Mouse (Mus musculus) layer of hippocampus, postnatal 36 days (tissue): ENCODE measurements around the gene 1700023F06Rik. TPM values are rescaled to one million over a fixed set of nuclear protein-coding genes. Genes with fewer than 3 reads are reported as not detected.
"Not testable (repeated sequence)": the region's sequence is repeated elsewhere in the genome, so short reads cannot be mapped to it uniquely, and the experiment has no call there.

Experiments used
- DNase-seq, 2 experiments: peaks; one replicate each; pipeline ENCODE4 v3.0.0; 2022
- total RNA-seq, 2 experiments: library from RNA; stranded (reverse); gene quantifications; 2 replicates each; pipeline ENCODE4 v1.2.3; 2021

1700023F06Rik gene
- total RNA-seq, 2 experiments from 2014 or later = 1.5 to 2.3 TPM

DNA sequence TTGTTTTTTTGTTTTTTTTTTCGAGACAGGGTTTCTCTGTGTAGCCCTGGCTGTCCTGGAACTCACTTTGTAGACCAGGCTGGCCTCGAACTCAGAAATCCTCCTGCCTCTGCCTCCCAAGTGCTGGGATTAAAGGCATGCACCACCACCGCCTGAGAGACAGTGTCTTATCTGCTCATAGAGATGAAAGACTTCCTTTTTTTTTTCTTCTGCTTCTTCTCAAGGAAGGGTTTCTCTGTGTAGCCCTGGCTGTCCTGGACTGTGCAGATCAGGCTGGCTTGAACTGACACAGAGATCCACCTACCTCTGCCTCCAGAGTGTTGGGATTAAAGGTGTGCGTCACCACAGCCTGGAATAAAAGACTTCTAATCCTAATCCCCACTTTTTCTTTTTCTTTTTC lies 14.4 kb upstream of the 1700023F06Rik start:
- not testable (repeated sequence) for DNase-seq

DNA sequence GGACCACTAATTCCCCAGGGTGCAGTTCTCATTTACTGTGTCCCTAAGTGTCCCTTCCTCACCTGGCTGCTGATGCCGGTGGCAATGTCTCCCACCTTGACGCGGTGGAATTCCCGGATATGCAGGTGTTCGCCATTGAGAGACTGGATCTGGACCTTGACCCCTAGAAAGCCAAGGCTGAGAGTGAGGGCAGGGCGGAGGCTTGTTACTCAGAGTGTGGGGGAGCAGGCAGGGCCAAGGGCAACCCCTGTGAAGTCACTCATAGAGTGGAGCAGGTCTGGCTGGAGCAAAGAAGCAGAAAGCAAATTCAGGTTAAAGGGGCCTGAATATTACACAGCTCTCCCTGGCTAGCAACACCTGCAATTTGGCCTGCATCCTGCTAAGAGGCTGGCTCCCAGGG lies 13.1 kb upstream of the 1700023F06Rik start:
- DNase-seq = no peak

DNA sequence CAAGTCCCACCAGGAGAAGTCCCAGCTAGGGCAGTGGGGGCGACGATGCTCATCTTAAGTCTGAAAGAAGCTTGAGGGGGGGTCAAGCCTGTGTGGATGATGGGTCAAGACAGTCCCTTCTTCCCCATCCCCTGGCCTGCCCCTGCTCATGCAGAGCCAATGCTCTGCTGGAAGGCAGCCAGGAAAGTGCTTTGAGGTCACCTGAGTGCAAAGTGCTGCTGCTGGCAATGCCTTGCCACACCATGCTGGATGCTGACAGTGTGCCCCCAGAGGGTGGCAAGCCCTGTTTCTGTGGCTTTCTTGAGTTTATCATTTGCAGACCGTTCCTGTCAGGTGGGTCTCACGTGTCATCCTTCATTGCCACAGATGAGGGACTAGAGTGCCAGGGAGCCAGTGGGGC lies 11.6 kb upstream of the 1700023F06Rik start:
- DNase-seq = no peak

DNA sequence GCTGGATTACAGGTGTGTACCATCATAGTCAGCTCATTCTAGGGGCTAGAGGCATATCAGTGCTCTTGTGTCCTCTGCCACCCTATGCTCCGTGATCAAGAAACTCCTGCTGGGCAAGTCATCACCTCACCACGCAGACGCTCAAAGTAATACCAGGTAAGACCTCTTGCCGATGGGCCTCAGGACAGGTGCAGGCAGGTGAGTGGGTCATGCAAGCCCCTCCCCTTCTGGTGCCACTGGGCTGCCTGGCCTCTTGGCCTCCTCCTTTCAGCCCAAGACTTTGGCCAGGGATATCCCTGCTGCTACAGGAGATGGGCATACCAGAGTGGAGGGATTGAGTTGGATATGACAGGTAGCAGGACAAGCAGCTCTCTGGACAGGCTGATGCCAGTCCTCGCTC lies 10.9 kb upstream of the 1700023F06Rik start:
- DNase-seq = no peak

DNA sequence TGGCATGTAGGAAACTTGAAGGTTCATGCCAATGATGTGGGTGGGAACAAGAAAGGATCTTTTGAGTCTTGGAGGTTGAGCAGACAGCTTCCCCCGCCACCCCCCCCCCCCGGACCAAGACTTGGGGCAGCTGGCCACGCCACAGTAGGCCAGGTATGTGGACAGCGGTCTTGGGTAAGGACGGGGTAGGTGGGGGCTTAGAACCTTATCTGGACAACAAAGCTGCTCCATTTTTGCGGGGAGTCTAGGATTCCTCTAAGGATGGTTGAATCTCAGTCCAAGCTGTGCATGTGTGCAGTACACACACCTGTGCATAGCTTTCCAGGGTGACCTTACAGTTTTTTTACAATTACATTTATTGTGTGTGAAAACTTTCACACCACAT lies 10.2 kb upstream of the 1700023F06Rik start:
- DNase-seq = no peak

DNA sequence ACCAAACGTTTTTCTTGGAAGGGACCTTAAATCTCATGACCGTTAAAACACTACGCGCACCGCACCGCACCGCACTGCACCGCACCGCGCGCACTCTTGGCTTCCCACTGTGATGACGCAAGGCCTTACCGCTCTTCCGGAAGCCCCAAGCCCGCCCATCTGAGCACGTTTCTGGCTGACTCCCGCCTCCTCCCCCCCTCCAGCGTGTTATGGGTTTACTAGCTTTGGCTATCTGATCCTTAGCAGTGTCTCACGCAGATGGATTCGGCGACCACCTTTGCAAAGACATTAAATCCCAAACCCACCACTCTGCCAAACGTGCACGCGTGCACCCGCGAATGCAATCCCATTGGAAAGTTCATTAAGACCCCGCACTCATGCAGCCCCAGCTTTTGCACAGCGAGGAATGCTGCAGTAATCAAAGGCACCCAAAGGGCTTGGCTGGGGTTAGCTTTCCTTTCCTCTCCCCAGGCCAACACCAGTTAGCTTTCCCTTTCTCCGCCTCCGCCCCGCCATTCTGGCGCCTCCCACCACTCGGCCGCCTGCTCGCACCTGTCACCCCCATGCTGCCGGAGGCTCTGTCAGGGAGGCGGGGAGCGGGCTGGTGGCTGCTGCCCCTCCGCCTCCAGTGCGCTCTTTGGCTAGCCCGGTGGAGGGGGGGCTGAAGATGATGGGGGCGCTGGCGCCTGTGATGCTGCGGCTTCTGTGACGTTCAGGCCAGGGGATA lies 9.6 kb upstream of the 1700023F06Rik start, which contains the start of gene Spata32:
Gene Spata32, minus strand, starts transcription at position 643 of the 727 bp plus-strand sequence.
- DNase-seq = peak in 1 of 2 experiments; percentile 54

DNA sequence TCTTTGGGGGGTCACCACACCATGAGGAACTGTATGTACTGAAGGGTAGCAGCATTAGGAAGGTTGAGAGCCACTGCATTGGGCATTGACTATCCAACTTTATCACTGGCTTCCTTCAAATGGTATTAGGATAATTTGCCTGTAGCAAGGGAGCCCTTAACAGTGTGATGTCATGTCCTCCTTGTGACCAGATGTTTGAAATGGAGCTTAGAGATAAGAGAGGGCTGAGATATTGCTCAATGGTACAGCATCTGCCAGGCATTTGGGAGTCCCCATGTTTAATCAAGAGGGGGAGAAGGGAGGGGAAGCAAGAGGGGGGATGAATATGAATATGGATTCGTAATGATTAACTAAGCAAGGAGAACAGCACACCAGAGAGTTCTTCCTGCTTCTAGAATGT lies 7.0 kb upstream of the 1700023F06Rik start:
- DNase-seq = no peak

DNA sequence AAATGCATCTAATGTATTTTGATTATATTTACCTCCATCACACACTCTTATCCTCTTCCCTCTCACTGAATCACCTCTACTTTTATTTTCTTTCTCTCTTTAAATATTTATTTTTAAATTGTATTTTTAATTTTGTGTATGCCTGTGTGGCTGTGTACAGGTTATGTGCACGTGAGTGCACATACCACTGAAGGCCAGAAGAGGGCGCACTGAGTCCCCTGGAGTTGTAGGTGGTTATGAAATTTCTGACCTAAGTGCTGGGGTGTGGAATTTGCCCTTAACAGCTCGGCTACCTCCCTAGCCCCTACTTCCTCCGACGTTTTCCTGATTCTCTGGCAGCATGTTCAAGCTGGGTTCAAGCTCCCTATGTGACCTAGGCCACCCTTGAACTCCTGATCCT lies 5.4 kb upstream of the 1700023F06Rik start:
- DNase-seq = no peak

DNA sequence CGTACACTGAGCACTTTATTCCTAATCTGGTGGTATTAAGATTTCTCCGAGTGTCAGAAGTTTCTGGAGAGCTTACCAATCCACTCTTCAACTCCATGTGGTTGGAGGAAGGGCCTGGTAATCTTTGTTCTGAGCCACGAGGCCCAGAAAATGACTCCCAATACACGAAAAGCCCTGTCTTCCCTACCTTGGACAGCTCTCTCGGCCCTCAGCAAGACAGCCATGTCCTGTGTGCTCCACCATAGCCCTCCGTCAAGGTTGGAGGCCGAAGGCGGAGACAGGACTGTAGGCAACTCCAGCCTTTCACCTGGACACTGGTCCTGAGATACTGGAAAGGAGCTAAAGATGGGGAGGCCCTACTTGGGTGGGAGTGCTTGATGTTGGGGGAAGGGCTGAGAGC lies 1.9 kb upstream of the 1700023F06Rik start:
- DNase-seq = no peak

DNA sequence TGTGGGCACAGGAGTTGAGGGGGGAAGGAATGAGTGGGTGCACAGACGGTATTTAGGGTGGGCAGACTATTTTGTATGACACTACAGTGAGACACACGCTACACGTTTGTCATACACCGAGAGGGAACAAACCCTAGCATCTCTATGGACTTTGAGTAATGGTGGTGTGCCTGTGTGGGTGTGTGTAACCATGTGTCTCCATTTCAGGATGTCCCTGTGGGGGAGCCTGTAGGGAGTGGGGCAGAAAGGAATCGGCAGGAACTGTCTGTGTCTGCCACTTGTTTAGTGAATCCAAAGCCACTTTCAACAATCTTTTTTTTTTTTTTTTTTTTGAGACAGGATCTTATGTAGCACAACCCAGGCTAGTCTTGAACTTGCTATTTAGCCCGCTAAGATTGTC lies 2.2 kb downstream of the 1700023F06Rik start:
- peak in 1 of 2 experiments; percentile 47 for DNase-seq

DNA sequence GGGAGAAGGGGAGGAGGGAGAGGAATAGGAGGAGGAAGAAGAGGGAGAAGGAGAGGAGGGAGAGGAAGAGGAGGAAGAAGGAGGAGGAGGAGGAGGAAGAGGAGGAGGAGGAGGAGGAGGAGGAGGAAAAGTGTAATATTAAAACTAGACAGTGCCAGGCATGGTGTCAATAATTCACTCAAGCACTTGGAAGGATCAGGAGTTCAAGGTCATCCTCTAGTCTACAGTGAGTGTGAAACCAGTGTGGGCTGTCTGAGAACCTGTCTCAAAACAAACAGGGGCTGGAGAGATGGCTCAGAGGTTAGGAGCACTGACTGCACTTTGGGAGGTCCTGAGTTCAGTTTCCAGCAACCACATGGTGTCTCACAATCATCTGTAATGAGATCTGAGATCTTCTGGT lies 6.0 kb downstream of the 1700023F06Rik start:
- no peak for DNase-seq

DNA sequence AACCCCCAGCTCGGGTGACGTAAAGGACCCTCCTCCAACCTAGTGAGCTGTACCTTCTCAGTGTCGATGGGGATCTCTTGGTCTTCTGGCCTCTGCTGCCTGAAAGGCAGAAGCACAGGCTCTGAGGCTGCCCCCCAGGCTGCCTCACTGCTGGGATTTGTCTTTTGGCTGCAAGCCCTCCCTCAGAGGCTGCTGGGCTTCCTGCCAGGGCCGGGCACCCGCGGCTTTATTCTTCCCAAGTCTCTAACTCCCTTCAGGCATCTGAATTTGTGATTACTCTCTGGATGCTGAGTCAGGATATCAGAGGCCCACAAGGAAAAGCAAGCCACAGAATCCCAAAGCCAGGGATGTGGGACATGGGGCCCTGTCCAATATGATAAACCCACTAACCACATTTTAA lies 6.7 kb downstream of the 1700023F06Rik start:
- peak; percentile 78 for DNase-seq

DNA sequence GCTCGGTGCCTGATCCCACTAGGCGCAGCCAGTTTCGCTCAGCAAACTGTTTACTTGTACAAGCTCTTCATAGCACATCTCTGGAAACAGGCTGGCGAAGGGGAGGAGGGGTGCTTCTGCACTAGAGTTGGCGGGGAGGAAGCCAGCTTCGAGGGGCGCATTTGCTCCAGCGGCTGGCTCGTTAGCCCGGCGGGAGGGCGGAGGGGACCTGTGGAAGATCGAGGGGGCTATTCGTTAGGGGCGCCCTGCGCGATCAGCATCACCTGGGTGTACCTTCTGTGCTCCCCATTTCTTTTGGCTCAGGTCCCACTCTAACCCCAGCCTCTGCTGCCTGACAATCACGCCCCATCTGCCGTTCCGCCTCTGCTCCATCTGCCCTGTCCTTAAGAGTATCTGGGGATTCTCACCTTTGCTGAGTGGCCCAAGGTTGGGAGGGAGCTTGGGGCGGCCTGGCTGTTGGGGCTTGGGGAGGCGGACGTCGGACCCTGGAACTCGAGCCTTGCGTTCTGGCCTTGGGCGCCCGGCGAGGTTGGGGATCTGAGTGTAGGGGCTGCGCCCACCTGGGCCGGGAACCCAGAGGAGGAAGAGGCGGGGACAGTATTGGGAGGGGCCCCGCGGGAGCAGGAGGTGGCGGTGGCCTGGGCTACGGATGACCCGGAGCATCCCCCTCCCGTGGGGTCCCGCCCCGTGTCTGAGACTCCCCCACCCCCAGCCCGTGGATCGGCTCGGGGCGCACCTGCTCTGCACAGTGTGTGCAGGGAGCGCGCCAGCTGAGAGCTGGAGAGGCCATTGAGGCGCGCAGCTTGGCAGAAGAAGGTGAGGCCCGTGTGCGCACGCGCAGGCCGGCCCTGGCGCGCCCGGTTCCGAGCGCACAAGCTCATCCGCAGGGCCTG lies 9.2 kb downstream of the 1700023F06Rik start:
- DNase-seq = peak; percentile 78 to 79

DNA sequence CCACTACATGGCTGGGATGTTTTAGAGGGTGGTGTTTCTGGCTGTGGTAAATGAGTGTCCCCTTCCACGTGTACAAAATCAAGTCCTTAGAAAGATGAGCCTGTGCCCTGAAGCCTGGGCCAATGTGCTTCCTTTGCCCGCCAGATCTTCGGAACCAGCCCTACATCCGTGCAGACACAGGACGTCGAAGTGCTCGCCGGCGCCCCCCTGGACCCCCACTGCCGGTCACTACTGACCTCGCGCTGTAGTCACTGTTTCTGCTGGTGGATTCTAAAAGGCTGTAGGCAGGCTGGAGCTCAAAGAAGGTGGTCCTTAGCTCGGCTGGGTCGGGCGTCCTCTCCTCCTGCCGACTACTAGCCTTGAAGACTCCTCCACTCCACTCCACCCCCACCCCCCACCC lies 10.0 kb downstream of the 1700023F06Rik start:
- no peak for DNase-seq

DNA sequence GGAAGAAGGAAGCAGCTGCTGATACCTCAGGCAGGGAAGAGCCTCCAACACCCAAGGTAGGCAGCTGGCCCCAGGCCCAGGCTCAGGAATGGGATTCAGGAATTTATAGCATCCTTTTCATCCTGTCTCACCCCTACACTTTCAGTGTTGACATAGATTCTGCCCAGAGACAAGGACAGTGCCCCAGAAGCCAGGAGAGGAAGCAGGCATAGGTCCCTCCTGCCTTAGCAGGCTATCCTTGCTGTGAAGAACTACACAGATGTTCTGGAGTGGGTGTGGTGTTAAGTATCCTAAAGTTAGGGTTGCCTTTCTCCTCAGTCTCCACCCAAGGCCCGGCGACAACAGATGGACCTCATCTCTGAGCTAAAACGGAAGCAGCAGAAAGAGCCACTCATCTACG lies 11.0 kb downstream of the 1700023F06Rik start:
- no peak for DNase-seq

DNA sequence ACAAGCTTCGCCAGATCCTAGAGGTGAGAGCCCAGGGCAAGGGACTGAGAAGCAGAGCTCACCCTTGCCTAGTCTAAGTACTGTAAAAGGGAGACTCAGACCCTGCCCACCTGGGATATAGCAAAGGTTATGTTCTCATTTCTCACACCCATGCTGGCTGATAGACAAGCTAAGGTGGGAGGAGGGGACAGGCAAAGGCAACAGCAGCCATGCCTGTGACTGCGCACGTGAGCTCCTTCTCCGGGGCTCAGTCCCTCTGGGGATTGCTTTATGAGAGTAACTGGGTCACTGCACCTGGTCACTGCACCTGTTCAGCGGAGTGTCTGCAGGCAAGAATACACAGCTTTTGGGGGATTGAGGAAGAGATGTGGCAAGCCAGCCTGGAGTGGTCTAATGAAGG lies 12.7 kb downstream of the 1700023F06Rik start:
- no peak for DNase-seq

DNA sequence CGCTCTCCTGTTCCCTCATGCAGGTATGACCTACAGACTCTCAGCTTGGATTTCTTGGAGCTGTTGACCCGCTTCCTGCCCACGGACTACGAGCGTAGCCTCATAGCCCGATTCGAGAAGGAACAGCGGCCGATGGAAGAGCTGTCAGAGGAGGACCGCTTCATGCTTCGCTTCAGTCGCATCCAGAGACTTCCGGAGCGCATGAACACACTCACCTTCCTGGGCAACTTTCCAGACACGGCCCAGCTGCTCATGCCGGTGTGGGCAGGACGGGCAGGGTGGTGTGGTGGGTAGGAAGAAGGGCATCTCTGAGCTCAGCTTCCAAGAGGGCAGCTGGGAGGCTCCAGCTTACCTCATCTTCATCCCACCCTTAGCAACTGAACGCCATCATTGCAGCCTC lies 13.1 kb downstream of the 1700023F06Rik start:
- DNase-seq = no peak

DNA sequence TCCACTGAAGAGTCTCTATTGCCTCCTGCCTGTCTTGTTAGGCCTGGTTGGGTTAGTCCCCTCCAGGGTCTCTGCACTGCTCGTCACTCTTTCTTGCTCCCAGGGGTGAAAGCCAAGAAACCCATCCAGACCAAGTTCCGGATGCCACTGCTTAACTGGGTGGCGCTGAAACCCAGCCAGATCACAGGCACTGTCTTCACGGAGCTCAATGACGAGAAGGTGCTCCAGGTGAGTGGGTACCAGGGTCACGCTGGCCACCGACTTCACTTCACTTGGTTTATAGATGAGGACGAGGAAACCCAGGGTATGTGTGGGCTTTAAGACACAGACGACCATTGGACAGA lies 14.6 kb downstream of the 1700023F06Rik start:
- DNase-seq = peak in 1 of 2 experiments; percentile 28

DNA sequence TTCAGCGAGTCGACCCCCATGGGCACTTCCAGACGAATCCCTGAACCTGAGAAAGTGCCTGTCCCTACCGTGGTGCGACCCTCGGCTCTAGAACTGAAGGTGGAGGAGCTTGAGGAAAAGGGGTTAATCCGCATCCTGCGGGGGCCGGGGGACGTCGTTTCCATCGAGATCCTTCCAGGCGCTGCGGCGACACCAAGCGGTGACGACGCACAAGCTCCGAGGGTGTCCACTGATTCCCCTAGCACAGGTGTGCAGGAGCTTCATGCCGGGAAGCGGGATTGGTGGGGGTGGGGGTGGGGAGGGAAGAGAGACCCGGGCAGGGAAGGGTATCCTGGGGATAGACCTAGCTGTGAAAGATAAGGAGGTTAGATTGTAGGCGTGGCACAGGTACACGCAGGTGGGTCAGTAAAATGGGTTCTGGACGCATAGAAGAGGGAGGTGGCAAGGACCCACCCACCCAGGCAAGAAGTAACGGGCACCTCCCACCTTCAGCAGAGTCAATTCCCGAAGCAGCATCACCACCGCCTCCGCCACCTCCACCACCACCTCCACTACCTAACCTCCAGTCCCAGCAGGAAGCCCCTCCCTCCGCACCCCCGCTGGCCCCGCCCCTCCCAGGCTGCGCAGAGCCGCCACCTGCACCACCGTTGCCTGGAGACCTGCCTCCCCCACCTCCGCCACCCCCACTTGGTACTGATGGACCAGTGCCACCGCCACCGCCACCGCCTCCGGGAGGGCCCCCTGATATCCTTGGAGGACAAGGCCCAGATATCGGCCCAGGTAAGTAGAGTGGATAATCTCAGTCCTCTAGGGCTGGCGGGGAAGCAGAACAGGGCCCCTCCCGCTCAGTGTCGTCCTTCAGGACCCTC lies 15.2 kb downstream of the 1700023F06Rik start:
- peak in 1 of 2 experiments; percentile 68 for DNase-seq

DNA sequence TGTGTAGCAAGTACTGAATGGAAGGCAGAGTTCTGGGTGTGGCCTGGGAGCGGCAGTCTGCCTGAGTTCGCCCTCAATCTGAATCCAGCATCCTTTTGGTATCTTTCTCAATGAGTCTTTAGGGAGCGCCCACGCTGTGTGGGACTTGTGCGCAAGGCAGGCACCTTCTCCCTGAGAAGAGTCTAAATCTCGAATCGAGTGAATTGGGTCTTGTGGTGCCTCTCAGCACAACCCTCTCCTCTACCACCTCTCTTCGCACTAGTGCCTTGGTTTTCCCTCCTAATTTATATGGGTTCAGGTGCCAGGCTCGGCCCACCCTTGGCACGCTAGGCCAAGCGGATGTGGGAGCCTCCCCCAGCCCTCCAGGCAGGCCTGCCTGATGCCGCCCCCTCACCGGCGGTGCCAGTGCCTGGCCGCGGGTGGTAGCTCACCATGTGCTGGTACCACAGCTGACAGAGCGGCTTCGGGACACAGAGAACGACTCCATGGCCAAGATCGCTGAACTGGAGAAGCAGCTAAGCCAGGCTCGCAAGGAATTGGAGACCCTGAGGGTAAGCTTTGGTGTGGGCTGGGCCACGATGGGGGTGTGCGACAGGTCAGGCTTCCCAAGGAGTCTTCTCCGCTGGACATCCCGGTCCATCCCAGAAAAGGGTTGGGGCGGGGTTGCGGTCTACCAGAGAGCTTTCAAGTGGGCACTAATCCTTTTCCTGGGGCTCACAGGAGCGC lies 16.0 kb downstream of the 1700023F06Rik start:
- peak in 1 of 2 experiments; percentile 74 for DNase-seq

DNA sequence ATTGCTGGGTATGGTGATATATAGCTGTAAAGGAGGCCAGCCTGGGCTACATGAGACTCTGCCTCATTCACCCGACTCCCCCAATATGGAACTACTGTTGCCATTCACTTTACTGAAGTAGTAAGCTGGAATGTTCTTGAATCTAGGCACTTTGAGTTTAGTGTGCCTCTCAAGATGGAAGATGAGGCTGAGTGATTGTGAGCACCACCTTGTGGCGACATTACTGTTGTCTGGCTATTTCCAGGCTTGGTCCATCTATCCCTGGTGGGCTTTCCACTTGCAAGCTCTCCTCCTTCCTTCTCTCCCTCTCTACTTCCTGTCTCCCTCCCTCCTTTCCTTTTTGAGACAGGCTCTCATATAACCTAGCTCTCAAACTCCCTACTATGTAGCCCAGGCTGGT lies 23.5 kb downstream of the 1700023F06Rik start:
- no peak for DNase-seq

DNA sequence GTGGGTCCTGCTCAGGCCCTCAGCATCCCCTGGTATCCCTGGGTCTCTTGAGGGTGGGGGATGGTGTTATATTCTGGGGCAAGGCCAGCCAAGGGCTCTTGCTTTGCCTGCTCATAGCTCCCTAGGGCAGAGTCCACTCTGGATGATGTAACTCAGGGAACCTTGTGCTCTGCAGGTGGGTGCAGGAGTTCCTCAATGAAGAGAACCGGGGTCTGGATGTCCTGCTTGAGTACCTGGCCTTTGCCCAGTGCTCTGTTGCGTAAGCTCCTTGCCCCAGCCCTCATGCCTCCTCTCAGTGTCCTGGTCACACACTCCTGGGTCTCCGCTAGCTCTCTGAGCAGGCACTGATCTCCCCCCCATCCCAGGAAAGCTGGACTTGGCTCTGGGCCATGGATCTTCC lies 26.4 kb downstream of the 1700023F06Rik start:
- DNase-seq = no peak
